Mouse (Mus musculus) adrenal gland, adult 8-10 months (tissue): ENCODE measurements at regions not wholly inside any gene's neighbourhood (a gene's known extent, or its start where the extent isn't known, plus 50 kb on each side); places are given as distances from the start of the nearest gene placed in this dataset.
"Not testable (repeated sequence)": the region's sequence is repeated elsewhere in the genome, so short reads cannot be mapped to it uniquely, and the experiment has no call there.

ENCODE experiments used
- DNase-seq: peaks from one replicate; pipeline ENCODE4 v3.0.0; 2022

- no peak for DNase-seq
These were observed 52.8 kb upstream of the G2e3 start for GRCm38 (mm10) chr12:51294971-51295477.

- no peak for DNase-seq
These were observed 69.5 kb upstream of the G2e3 start for GRCm38 (mm10) chr12:51278358-51278757.

DNA sequence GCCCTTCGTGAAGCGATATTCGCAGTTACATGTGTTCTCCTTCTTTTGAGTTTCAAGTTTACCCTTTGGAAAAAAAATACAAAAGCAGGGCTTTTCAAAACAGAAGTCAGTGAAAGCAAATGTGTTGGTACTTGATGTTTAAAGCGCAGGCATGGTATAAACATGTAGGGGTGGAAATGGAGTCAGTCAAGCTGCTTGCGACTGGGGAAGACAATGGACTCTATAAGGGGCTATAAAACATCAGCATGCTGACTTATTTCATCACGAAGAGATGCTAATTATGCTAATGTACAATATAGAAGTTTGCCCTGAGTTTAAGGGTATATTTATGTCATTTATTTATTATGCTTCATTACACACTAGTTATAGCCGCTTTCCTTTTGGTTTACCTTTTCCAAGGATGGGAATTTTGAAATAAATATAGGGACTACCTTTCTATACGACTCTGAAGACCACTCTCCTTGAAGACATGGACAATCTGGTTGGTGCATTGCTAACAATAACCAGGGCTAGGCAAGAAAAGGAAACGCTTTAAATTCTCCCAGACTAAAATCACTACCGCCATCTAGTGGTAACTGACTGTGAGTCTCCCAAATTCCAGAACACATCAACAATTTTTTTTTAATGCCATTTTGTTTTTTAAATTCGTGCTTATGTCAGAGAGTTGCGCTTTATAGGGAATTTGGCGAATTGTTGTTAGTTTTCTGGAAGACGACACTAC lies 71.9 kb upstream of the G2e3 start:
- no peak for DNase-seq

GRCm38 (mm10) chr12:51273486-51273885 lies 74.4 kb upstream of the G2e3 start:
- DNase-seq: peak; percentile 26

DNA sequence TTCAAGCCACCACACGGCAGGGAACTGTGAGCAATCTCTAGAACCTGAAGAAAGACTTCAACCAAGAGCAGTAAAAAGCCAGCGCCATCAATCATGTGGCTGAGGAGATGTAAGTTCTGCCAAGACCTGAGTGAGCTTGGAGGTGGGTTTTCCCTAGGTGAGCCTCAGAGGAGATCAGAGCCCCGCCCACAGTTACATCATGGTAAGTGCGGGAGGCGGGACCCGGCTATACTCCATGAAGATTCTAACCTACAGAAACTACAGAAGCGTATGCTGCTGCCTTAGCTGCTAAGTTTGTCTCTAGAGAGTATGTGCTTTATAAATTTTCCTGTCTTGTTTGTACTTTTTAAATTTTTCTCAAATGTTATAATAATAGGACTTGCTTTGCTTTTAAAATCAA lies 105.0 kb upstream of the G2e3 start:
- DNase-seq: no peak

- no peak for DNase-seq
These were observed 106.6 kb upstream of the G2e3 start for GRCm38 (mm10) chr12:51241131-51241781.

DNA sequence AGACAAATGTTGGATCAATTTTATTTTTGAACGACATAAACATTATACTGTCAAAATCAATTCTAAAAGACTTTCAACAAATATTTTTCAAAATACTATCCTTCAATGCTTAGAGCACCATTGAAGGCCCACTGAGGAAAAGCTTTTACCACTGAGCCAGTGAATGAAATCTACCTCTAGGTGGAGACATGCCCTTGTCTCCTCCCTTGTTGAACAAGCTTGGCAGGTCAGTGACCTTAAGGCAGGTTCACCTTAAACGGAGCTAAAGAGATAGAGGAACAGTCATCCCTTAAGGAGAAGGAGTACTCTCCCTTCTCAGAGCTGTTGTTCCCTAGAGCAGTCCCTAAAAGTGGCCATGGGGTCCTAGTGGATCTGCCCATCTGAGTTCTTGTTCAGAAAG lies 136.2 kb upstream of the G2e3 start:
- no peak for DNase-seq

DNA sequence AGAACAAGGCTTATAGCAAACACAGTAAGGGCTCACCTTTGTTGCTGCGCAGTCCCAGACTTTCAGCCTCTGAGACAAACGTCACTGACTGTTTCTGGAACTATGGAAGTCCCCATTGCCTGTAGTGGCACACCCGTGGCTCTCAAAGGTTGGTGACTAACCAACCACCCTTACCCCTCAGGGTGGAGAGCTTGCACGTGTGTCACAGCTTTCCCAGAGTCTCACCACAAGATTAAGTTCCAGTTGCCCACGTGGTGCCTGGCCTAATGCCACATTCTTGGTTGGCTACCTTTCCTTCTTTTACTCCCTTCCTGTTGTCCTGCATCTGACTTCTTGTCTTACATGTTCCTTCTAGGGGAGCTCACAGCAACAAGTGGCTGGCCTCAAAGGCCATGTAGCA lies 151.6 kb upstream of the G2e3 start:
- no peak for DNase-seq

- no peak for DNase-seq
These were observed 152.7 kb upstream of the G2e3 start for GRCm38 (mm10) chr12:51195136-51195535.

DNA sequence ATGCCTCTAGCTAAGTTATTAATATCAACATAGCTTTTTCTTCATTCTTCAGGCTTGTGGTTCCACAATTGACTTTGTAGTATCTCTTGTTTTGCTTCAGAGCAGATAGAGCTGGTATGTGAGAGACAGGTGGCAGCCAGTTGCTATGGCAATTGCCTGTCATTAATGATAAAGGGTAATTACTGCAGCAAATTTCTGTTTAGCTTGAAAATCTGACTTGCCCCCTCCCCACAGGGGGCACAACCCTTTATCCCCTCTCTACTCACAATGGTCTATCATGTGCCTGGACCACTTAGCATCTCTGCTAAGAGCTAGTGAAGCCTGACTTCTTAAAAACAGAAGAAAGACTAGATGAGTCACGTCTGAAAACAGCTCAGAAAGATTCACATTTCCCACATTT lies 157.1 kb upstream of the G2e3 start:
- DNase-seq: no peak

GRCm38 (mm10) chr12:51190186-51190585 lies 157.7 kb upstream of the G2e3 start:
- no peak for DNase-seq

- no peak for DNase-seq
These were observed 159.6 kb upstream of the G2e3 start for GRCm38 (mm10) chr12:51188229-51188628.

- no peak for DNase-seq
These were observed 160.1 kb upstream of the G2e3 start for GRCm38 (mm10) chr12:51187726-51188125.

- no peak for DNase-seq
These were observed 162.1 kb upstream of the G2e3 start for GRCm38 (mm10) chr12:51185751-51186150.

- no peak for DNase-seq
These were observed 172.7 kb upstream of the G2e3 start for GRCm38 (mm10) chr12:51174906-51175756.

DNA sequence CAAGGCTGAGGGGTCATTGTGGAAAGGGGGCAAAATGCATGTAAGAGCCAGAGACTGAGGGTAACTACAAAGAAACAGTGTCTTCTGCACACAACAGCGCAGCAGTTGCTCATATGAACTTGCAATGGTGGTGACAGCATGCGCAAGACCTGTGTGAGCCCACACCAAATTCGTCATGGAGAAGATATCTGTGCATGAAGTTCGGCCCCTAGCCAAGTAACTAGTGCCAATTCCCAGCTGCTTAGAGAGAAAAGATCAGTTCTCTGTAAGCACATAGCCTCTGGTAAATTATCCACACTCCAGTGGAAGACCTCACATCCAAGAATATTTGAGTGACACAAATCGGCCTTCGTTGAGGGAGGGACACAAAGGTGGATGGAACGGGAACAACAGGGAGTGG lies 182.7 kb upstream of the G2e3 start:
- no peak for DNase-seq

- DNase-seq: no peak
These were observed 186.9 kb upstream of the G2e3 start for GRCm38 (mm10) chr12:51160995-51161394.

- no peak for DNase-seq
These were observed 187.7 kb upstream of the G2e3 start for GRCm38 (mm10) chr12:51160122-51160521.

- DNase-seq: no peak
These were observed 199.9 kb upstream of the G2e3 start for GRCm38 (mm10) chr12:51147963-51148362.

DNA sequence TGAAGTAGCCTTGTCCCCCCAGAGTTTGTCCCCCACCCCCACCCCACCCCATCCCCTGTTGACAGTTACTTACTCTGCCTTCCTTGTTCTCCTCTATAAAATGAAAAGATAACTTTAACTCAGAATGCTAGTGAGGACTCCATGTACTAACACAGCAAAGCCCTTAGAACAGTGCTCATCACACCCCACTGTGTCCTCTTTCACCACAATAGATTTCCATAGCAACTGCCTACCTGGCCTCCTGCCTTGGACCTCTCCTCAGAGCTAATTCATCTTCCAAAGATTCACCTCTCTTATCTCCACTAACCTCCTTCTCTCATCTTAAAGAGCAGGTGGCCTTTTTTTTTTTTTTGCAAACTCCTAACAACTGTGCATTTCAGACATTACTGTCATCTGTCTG lies 204.0 kb upstream of the G2e3 start:
- no peak for DNase-seq

DNA sequence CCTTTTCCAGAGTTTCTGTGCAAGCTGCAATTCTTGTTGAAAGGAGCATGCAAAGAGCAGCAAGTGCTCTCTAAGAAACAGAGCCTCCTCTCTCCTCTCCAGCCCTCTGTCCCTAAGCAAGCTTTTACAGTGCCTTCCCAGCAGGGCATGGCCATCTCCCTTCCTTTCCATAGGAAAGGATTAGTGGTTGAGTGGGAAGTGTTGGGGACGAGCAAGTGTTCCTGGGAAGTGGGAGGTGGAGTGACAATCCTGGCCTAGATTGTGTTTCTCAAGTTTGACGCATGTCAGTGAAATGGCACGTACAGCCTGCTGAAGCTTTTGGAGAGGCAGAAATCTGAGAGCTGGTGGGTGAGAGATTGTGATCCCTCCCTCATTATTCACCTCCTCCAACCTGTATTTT lies 204.7 kb upstream of the G2e3 start:
- no peak for DNase-seq

DNA sequence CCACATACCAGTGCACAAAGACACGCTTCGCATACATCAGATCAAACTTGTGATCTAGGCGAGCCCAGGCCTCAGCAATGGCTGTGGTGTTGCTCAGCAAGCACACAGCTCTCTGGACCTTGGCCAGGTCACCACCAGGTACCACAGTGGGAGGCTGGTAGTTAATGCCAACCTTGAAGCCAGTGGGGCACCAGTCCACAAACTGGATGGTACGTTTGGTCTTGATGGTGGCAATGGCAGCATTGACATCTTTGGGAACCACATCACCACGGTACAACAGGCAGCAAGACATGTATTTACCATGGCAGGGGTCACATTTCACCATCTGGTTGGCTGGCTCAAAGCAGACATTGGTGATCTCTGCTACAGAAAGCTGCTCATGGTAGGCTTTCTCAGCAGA lies 214.2 kb upstream of the G2e3 start:
- DNase-seq: not testable (repeated sequence)

DNA sequence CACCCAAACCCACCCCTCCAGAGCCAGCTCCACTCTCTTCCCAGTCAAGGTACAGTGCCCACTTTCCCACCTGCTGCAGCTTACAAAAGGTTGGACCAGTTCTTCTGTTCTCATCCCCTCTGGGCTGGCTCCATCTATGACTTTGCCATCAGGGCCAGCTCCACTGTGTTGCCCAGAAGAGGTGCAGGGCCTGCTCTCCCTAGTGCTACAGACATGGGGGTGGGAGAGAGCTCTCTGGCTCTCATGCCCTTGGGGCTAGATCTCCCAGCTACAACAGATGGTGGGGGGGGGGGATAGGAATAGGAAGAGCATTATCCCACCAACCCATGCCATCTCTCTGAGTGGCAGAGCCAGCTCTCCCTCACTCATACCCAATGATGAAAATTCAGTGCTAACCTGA lies 219.6 kb upstream of the G2e3 start:
- no peak for DNase-seq
